ENCODE assay signal across 13 mouse cellular contexts in the genomic region with DNA sequence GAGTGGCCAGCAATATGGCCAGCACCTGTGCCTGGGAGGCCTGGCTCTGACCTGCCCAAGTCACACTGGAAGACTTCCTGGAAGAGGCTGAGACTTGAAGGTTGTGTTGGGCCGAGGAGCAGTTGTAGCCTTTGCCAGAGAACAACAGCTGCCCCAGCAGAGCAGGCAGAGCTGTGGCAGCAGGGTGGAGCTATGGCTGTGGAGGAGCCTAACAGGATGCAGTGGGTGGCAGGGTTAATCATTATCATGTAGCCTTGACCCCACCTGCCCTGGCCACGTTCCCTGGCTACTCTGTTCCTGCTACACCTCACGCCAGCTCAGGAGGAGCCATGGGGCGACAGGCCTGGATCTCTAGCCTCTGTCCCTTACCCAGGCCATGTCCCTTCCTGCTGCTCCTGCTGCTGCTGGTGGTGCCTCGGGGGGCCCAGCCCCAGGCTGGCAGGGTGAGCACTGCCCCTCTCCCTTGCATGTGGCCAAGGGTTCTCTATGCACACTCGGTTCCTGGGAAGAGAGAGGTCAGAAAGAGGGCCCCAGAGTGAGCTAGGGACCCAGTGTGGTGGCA. TPM values are rescaled to one million over a fixed set of nuclear protein-coding genes. Genes with fewer than 3 reads are reported as not detected.
DNase-seq lines count a peak whose midpoint lies in the region; ATAC-seq and TF ChIP-seq lines count a peak whose summit lies in the region.
"Had no signal": no experiment of that assay in that cellular context is flagged by ENCODE, and none has a peak within 500 bp of the region (broad histone marks: within the 10 kb centered on the region; RNA-seq: fewer than 3 reads in every experiment).

Hgfac (plus strand) TSS at position 242 of the 562 bp plus-strand sequence.

- peak; percentile 47 for DNase-seq in adrenal gland, postnatal 10 days
- no peak for DNase-seq in adrenal gland, adult 18-20 months (ENCODE audit: low spot score in 2 of 2)
- peak; percentile 53 for DNase-seq in 416B (ENCODE audit: low read depth)
- DNase-seq in liver, embryonic 14.5 days (ENCODE audit: low read depth in 3 of 3, low spot score in 3 of 3): peak in 2 of 3 experiments; percentile 9 to 25
- DNase-seq in gastrocnemius, postnatal 36 days: no peak
- no peak for DNase-seq in cerebellum, postnatal 10 days
- no peak for DNase-seq in heart, adult 18-20 months
- DNase-seq: spleen, adult 18-20 months had no signal

- intact Hi-C loops in gastrocnemius, postnatal 36 days (cut with DNase I): no loop called here

- peak; percentile 53; the same call in 1 of the 2 replicates for ATAC-seq in kidney, embryonic 14.5 days (ENCODE audit: low FRiP score, low TSS enrichment)
- peak; percentile 62 for ATAC-seq in liver, embryonic 14.5 days (ENCODE audit: insufficient read depth)
- ATAC-seq: forebrain, embryonic 16.5 days had no signal

- no peak for TF ChIP-seq CTCF in liver, embryonic 14.5 days (IDR thresholded peaks at IDR 0.05; ENCODE audit: low read depth)

- no peaks in the 10 kb centered on the region for H3K36me3 ChIP-seq in kidney, embryonic 14.5 days (ENCODE audit: control insufficient read depth, insufficient read depth, low read length)
- H3K36me3 ChIP-seq in liver, embryonic 14.5 days (replicated peaks; ENCODE audit: control insufficient read depth, insufficient read depth, low read depth): no peaks in the 10 kb centered on the region
- H3K36me3 ChIP-seq: heart, embryonic 13.5 days; lung, embryonic 15.5 days; neural tube, embryonic 13.5 days had no signal

- H3K4me2 ChIP-seq in kidney, embryonic 14.5 days (replicated peaks; ENCODE audit: low read depth, low read length): no peak within 1 kb of the TSS
- peak within 1 kb of the TSS; percentile 38 for H3K4me2 ChIP-seq in liver, embryonic 14.5 days (ENCODE audit: low read depth)
- H3K4me2 ChIP-seq: heart, embryonic 13.5 days; lung, embryonic 15.5 days; neural tube, embryonic 13.5 days had no signal

- no peak within 1 kb of the TSS for H3K27ac ChIP-seq in kidney, embryonic 14.5 days (ENCODE audit: low read depth, low read length)
- peak within 1 kb of the TSS; percentile 20; the same call in 1 of the 2 replicates for H3K27ac ChIP-seq in liver, embryonic 14.5 days
- H3K27ac ChIP-seq: heart, embryonic 13.5 days; lung, embryonic 15.5 days; neural tube, embryonic 13.5 days had no signal

- peaks cover 7% of the 10 kb centered on the region; the same call in 1 of the 2 replicates for H3K4me1 ChIP-seq in kidney, embryonic 14.5 days (ENCODE audit: control insufficient read depth, insufficient read depth, low read length)
- no peaks in the 10 kb centered on the region; a peak in 1 of 4 replicates for H3K4me1 ChIP-seq in liver, embryonic 14.5 days (replicated peaks; ENCODE audit: control insufficient read depth in 2 of 2, insufficient read depth in 2 of 2, low read length in 1 of 2)
- H3K4me1 ChIP-seq: heart, embryonic 13.5 days; lung, embryonic 15.5 days; neural tube, embryonic 13.5 days had no signal

- TF ChIP-seq EP300 in liver, embryonic 14.5 days (IDR thresholded peaks at IDR 0.05; ENCODE audit: low read depth): no peak

- no peaks in the 10 kb centered on the region for H3K27me3 ChIP-seq in kidney, embryonic 14.5 days (ENCODE audit: control insufficient read depth, insufficient read depth, low read length)
- no peaks in the 10 kb centered on the region for H3K27me3 ChIP-seq in liver, embryonic 14.5 days (ENCODE audit: control insufficient read depth, insufficient read depth, low read length)
- H3K27me3 ChIP-seq: lung, embryonic 15.5 days; neural tube, embryonic 13.5 days had no signal

- H3K9me3 ChIP-seq in kidney, embryonic 14.5 days (ENCODE audit: control insufficient read depth, low read length): no peaks in the 10 kb centered on the region
- no peaks in the 10 kb centered on the region for H3K9me3 ChIP-seq in liver, embryonic 14.5 days (ENCODE audit: control insufficient read depth, low read length)
- H3K9me3 ChIP-seq: heart, embryonic 13.5 days; lung, embryonic 15.5 days; neural tube, embryonic 13.5 days had no signal

- no peak within 1 kb of the TSS for H3K4me3 ChIP-seq in kidney, embryonic 14.5 days (ENCODE audit: low read length)
- peak within 1 kb of the TSS; percentile 15 to 28 for H3K4me3 ChIP-seq in liver, embryonic 14.5 days (ENCODE audit: insufficient read depth in 1 of 2, low read depth in 2 of 2, low read length in 2 of 2)
- H3K4me3 ChIP-seq: heart, embryonic 13.5 days; lung, embryonic 15.5 days; neural tube, embryonic 13.5 days had no signal

- WGBS in kidney, embryonic 14.5 days: 53% methylated on average over 6 of the region's 6 CpGs
- 35% methylated on average over 6 of the region's 6 CpGs for WGBS in liver, embryonic 14.5 days (ENCODE audit: insufficient replicate concordance)

- H3K9ac ChIP-seq in kidney, embryonic 14.5 days (ENCODE audit: low read depth, low read length): no peak within 1 kb of the TSS
- H3K9ac ChIP-seq in liver, embryonic 14.5 days (replicated peaks): 0 out of 2 replicates have a peak within 1 kb of the TSS, but pooled peaks have one; percentile 10
- H3K9ac ChIP-seq: heart, embryonic 13.5 days; lung, embryonic 15.5 days; neural tube, embryonic 13.5 days had no signal

RNA-seq across cellular contexts. Expression of gene Hgfac, which starts in this region (rescaled TPM):
- total RNA-seq in adrenal gland, postnatal 10 days (2021): 10 to 100 TPM; 41.3 to 90.3 TPM
- total RNA-seq in adrenal gland, adult 18-20 months (2021): under 1 TPM; 0.22 to 0.96 TPM
- polyA plus RNA-seq in kidney, embryonic 14.5 days (2014; fragmentation: Nextera tagmentation; extraction: Ambion mirVana): 0.76 and 0.96 TPM in 2 replicates
- 92.3 and 97.9 TPM in 2 replicates for polyA plus RNA-seq in liver, embryonic 14.5 days (2012; rRNA removed)
- polyA plus RNA-seq in liver, embryonic 14.5 days (2014; fragmentation: Nextera tagmentation; extraction: Ambion mirVana): 52.8 and 60.0 TPM in 2 replicates
- under 1 TPM in 1 of 2 experiments, not detected in 1; 0.37 TPM for total RNA-seq in gastrocnemius, postnatal 36 days (2021)
- under 1 TPM; 0.20 to 0.64 TPM for total RNA-seq in heart, adult 18-20 months (2021)

Comparison
In these comparisons a context has a peak if more than half of its experiments do, and no peak if none do; other contexts are left out.
1. RNA of gene Hgfac (total RNA-seq): 41.3 to 90.3 TPM in adrenal gland, postnatal 10 days; 0.22 to 0.96 TPM in adrenal gland, adult 18-20 months, 0.20 to 0.64 TPM in heart, adult 18-20 months and 0.37 TPM in gastrocnemius, postnatal 36 days; every median in the first group is over 10 times any median in the second.
2. RNA of gene Hgfac (polyA plus RNA-seq): 52.8 to 97.9 TPM in liver, embryonic 14.5 days; 0.76 to 0.96 TPM in kidney, embryonic 14.5 days; every median in the first group is over 10 times any median in the second.
3. DNase-seq: peak in adrenal gland, postnatal 10 days (single experiment), 416B (single experiment) and liver, embryonic 14.5 days (2 of 3); none in adrenal gland, adult 18-20 months (0 of 2), gastrocnemius, postnatal 36 days (0 of 2), cerebellum, postnatal 10 days (0 of 2) and heart, adult 18-20 months (0 of 2).
4. Peak in ATAC-seq in kidney, embryonic 14.5 days; RNA of the gene not detected or under 1 TPM.